Mouse (Mus musculus) CH12.LX (cell line): Measurements from ENCODE around the gene Scin.

ENCODE experiments used
- BHLHE40 ChIP-seq: IDR thresholded peaks from 2 replicates; pipeline ENCODE4 v1.6.1; 2011; ENCODE audit warnings: mild to moderate bottlenecking, low read depth, low read length, improper control_type of control experiment
- CHD2 ChIP-seq: IDR thresholded peaks from 2 replicates; pipeline ENCODE4 v1.6.1; 2011; ENCODE audit warnings: low read length, improper control_type of control experiment
- CTCF ChIP-seq, 2 experiments: IDR thresholded peaks in 1 of 2; conservative IDR thresholded peaks in 1 of 2; 2 replicates each; pipeline ENCODE4 v1.5.1; 2011 to 2012; ENCODE audit warnings: low read depth in 2 of 2, low read length in 2 of 2, improper control_type of control experiment in 1 of 2, inconsistent platforms in 1 of 2, mild to moderate bottlenecking in 1 of 2, moderate library complexity in 1 of 2
- EP300 ChIP-seq: IDR thresholded peaks from 2 replicates; pipeline ENCODE4 v1.6.1; 2011; ENCODE audit warnings: low read length, improper control_type of control experiment
- IRF4 ChIP-seq: IDR thresholded peaks from 2 replicates; pipeline ENCODE4 v1.6.1; 2014; ENCODE audit warnings: low read depth, mild to moderate bottlenecking, inconsistent platforms, low read length, improper control_type of control experiment
- JUN ChIP-seq: IDR thresholded peaks from 2 replicates; pipeline ENCODE4 v1.6.1; 2011; ENCODE audit warnings: low read depth, mild to moderate bottlenecking, low read length, improper control_type of control experiment, moderate library complexity; ENCODE audit not compliant: insufficient read depth
- KAT2A ChIP-seq: IDR thresholded peaks from 2 replicates; pipeline ENCODE4 v1.6.1; 2012; ENCODE audit warnings: low read length, improper control_type of control experiment, inconsistent platforms; ENCODE audit not compliant: insufficient replicate concordance
- MAX ChIP-seq: IDR thresholded peaks from 2 replicates; pipeline ENCODE4 v1.6.1; 2011; ENCODE audit warnings: low read length, improper control_type of control experiment
- MAZ ChIP-seq: IDR thresholded peaks from 2 replicates; pipeline ENCODE4 v1.6.1; 2012; ENCODE audit warnings: low read depth, mild to moderate bottlenecking, inconsistent platforms, low read length, improper control_type of control experiment, moderate library complexity
- POLR2A ChIP-seq: IDR thresholded peaks from 2 replicates; pipeline ENCODE4 v1.6.1; 2011; ENCODE audit warnings: low read depth, mild to moderate bottlenecking, improper control_type of control experiment, low read length
- RAD21 ChIP-seq: IDR thresholded peaks from 2 replicates; pipeline ENCODE4 v1.6.1; 2011; ENCODE audit warnings: low read depth, mild to moderate bottlenecking, low read length, improper control_type of control experiment, moderate library complexity
- UBTF ChIP-seq: IDR thresholded peaks from 2 replicates; pipeline ENCODE4 v1.6.1; 2012; ENCODE audit warnings: low read depth, mild to moderate bottlenecking, inconsistent platforms, low read length, improper control_type of control experiment, moderate library complexity
- USF1 ChIP-seq: IDR thresholded peaks from 2 replicates; pipeline ENCODE4 v1.6.1; 2014; ENCODE audit warnings: low read depth, mild to moderate bottlenecking, inconsistent platforms, low read length, improper control_type of control experiment
- ZMIZ1 ChIP-seq: IDR thresholded peaks from 2 replicates; pipeline ENCODE4 v1.6.1; 2012; ENCODE audit warnings: low read depth, mild to moderate bottlenecking, inconsistent platforms, low read length, improper control_type of control experiment

- no peak for TF ChIP-seq CHD2
- TF ChIP-seq RAD21, result no peak
- no peak for TF ChIP-seq UBTF
- no peak for TF ChIP-seq IRF4
- no peak for TF ChIP-seq CTCF (conservative IDR thresholded peaks at IDR 0.05 in 1 of 2, IDR thresholded peaks at IDR 0.05 in 1 of 2; ENCODE audit: low read depth in 2 of 2, low read length in 2 of 2)
- TF ChIP-seq MAZ, result no peak
- TF ChIP-seq ZMIZ1, result no peak
- no peak for TF ChIP-seq MAX
- TF ChIP-seq BHLHE40, result no peak
- TF ChIP-seq POLR2A, result no peak
- TF ChIP-seq EP300, result no peak
- TF ChIP-seq KAT2A, result no peak
- TF ChIP-seq JUN, result no peak
- no peak for TF ChIP-seq USF1
Measured at GRCm38 (mm10) chr12:40023014-40023642, 110.9 kb downstream of the Scin start.
